Mouse (Mus musculus) gastrocnemius, adult 8-10 months (tissue): ENCODE data around the gene Nckap5. TPM values are rescaled to one million over a fixed set of nuclear protein-coding genes. Genes with fewer than 3 reads are reported as not detected.
"Not testable (repeated sequence)": the region's sequence is repeated elsewhere in the genome, so short reads cannot be mapped to it uniquely, and the experiment has no call there.

Experiments
- DNase-seq, 2 experiments: peaks; one replicate each; pipeline ENCODE4 v3.0.0; 2022; ENCODE audit warnings: low spot score in 2 of 2
- total RNA-seq, 4 experiments: library from RNA; stranded (reverse); gene quantifications; 2 replicates each; pipeline ENCODE4 v1.2.4; 2022

Nckap5 gene
- 1 to 10 TPM in 2 of 4 experiments, under 1 TPM in 2; 0.46 to 1.6 (median 0.97) TPM for total RNA-seq

DNA sequence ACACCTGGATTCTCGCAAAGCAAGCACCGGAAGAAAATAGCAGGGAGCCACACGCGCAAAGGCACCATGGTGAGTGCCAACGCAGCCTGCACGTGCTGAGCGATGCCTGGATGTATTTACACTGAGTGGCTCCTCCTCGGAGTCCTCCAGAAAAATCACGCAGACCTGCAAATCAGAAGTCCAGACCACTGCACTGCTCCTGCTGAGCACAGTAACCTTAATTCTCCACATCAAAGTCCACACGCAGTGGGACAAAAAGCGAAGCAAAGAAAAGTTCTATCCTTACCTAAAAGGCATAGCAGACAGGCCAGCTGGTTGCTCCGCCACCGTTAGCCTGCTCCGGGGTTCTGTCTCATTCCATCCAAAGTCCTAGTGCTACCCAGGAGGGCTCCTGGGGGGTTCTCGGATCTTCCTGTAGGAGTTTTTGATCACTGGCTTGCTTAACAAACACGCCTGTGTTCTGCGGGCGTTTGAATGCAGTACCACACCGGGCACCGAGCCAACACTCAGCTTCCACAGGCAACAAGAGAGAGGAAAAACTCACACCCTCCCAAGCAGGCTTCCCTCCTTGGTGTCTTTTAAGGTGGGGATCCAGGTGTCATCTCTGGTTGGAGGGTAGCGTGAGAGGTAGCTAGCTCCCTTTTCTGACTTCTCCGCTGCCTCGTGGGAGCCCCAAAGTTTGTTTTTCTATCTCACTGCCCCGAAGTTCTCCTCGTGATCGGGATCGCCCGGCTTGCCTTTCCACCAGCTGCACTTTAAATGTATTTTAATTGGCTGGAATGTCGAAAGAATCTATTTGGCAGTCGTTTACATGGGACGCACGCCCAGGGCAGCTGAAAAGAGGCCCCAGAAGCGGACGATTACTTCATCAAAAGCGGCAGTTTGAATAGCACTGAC is at the start of gene Nckap5:
TSS of gene Nckap5 (minus strand) at position 769 of the 897 bp plus-strand sequence.
- peak; percentile 53 to 64 for DNase-seq

DNA sequence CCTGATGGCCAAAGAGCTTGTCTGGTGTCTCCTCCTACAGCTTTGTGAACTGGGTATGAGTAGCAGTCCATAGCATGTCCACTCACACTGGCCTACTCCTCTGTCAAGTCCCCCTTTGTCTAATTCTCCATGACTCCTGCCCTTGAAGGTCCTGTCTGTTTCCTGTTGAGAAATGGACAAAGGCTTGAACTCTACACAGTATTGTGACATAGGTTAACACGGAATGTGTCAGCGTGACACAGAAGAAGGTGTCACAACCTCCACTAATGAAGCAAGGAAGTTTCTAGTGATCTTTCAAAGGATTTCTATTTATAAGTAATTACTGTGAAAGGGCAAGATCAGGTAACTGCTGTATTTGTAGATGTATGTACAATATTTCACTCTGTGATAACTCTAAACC is 46.9 kb upstream of the Nckap5 start:
- no peak for DNase-seq

DNA sequence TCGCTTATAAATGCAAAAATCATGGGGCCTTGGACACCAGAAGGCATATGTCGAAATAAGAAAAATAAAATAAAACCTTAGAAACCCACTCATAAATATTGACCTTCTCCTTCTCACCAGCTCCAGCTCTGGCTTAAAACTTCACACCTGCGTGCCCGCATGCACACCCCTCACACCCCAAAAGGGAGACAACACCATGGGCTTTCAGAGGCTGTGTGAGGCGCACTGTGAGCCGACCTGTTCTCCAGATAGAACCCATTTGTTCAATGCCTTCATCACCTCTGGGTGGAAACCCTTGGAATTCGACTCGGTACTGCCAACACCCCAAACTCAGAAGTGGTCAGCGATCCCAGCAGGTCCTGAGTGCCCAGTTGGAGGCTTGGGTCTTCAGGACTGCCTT is 37.8 kb upstream of the Nckap5 start:
- DNase-seq: no peak

DNA sequence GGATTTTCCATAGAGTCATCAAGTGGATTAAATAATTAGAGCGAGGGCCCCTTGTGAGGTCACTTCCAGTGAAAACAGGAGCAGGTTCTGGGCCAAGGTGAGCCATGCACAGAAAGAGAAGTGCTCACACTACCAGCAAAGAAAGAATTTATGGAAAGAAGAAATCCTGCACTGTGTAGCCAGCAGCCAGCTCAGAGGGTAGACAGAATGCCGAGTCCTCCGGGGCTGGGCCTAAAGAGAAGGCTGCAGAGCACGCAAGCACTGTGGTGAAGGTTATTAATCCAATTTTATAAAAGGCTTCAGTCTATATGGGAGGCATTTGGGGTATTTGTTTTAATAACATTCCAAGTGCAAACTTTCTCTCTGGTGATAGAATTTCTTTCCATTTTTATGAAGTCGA is 37.3 kb upstream of the Nckap5 start:
- no peak for DNase-seq

DNA sequence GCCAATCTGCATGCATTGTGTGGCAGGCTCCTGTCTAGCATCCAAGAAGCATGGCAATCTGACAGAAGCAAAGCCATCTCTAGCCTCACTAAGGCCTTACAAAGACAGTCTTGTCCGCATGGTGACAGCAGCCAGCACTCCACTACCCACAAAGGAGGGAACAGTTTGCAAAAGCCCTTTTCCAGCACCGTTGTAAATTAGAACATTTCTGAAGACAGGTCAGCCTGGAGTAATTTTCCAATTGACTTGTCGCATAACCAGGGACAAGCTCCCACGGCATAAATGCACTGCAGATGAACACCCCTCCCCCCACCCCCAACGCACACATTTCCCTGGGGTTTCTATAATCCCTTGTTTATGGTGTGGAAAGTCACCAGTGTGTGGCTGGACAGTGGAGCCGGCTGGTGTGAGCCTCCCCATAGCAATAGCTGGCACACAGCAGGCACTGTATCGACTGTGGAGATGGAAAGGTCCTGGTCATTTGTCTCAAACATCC is 35.0 kb upstream of the Nckap5 start:
- DNase-seq: no peak

DNA sequence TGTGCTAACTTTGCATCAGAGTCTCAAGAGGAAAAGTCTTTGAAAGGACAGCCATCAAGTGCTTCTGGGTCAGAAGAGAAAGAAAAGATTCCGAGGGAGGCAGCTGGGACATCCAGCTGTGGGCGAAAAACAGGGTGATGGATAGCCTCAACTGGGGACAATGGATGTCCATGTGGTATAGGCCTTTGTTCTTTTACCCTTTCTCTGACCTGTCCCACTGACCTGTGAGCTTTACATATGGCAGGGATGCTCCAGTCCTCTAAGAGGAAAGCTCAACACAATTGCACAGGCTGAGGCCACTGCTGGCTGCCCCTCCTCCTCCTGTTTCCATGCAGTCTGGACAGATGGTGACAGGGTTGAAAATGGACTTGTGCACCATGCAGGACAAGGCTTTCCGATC is 31.2 kb upstream of the Nckap5 start:
- no peak for DNase-seq

DNA sequence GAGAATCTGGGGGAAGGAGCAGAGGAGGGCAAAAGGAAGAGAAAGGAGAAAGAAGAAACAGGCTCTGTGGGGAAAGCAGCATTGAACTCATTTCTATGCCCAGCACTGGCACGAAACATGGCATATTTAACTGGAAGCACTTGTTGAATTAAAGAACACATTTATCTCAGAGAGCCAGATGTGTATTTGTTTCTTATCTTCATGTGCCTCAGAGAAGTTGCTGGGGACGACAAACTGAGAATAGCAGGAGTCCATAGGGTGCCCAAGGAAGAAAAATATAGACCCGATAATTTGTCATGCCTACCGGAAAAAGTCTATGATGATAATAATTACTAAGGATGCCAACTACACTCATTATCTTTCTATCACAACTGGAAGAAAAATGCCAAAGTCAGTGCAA is 29.9 kb upstream of the Nckap5 start:
- DNase-seq: no peak

DNA sequence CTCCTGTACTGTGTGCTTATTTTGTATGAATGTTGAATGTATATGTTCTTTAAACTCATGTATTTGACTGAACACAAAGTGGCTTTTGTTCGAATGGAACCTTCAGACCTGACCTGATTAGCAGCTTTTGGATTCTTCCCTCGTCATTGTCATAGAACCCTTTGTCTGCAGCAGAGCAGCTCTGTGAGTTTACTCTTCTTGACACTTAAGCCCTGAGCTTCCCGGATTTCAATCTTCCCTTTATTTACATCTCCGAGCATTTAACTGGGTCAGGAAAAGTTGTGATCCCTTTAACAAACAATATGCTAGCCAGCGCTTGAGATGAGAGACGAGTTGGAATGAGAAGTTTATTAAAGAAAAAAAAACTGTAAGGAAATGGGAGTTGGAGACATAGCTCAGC is 18.9 kb upstream of the Nckap5 start:
- no peak for DNase-seq

DNA sequence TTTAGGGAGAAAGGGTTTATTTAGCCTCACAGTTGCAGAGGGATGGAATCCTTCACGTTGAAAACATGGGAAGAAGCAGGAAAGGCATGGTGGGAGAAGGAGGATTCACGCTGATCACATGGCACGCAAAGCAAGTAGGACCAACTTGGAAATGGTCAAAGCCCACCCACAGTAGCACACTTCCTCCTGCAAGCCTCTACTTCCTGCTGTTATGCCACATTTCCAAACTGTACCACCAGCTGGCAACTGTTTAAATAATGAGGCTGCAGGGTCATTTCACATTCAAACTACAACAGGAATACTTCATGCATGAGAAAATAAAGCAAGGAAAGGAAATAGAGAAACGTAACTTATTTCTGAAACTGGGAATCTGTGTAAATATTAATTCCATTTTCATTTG is 15.7 kb upstream of the Nckap5 start:
- DNase-seq: no peak

DNA sequence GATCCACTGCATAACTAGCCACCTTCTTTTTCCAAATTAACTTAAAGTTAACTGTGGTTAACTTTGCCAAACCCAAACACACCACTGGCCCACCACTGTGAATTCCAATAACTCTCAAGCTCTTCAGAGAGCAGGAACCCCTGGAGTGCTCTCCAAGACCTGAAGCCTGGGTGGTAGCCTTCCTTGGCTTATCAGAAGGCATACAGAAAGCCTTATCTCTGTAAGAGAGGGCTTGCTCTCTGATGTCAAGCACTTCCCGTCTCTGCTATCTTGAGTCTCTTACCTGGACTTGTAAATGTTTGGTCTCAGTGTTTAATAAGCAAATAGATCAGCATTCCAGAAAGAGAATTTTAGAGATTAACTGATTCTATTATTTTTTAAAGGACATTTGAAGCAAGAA is 2.3 kb upstream of the Nckap5 start:
- DNase-seq: no peak

DNA sequence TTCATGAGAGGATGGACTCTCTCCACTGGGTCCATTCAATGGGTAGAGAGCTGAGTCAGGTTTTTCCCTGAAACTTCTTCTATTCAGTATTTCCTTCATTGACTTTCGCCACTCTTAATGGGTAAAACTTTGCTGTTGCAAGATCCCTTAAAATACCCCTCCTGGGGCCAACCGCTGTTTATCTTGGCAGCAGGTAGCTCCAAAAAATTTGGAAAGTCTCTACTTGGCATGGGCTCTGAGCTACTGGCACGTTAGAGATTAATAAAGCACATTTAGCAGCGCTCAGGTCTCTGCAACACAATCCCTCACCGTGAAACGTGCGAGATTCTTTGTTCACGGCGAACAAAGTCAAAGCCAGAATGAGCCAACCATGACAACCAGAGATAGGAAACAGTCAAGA is 1.6 kb downstream of the Nckap5 start:
- no peak for DNase-seq

DNA sequence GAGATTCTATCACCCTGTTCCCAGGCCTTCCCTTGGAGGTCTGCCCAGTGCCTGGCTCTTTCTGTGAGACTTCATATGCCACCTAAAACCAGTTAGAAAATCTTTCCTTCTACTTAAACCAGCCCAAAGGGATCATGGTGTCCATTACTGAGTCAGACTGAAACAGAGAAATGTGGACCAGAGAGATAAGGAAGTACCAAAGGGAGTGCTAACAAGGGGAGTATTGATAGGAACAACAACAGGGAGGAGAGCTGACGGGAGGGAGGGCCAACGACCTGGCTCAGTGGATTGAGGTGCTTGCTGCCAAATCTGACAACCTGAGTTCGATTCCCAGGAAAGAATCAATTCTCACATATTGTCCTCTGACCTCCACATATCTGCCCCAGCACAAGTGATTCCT is 5.8 kb downstream of the Nckap5 start:
- DNase-seq: no peak

DNA sequence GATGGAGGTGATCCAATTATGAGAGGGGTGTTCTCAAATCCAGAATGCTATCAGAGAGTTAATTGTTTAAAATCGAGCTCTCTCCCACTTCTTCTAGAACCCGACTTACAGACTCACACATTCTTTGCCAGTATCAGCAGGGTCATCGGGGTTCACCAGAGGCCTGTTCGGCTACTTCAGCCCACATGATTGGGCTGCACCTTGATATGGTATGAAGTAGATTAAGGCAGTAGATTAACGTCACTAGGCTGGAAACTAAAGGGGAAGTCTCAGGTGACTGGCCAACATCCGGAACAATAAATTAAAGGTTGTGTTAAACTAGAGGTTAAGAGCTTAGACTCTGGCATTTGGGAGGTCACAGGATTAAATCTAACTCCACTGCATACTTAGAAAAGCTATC is 8.4 kb downstream of the Nckap5 start:
- no peak for DNase-seq

DNA sequence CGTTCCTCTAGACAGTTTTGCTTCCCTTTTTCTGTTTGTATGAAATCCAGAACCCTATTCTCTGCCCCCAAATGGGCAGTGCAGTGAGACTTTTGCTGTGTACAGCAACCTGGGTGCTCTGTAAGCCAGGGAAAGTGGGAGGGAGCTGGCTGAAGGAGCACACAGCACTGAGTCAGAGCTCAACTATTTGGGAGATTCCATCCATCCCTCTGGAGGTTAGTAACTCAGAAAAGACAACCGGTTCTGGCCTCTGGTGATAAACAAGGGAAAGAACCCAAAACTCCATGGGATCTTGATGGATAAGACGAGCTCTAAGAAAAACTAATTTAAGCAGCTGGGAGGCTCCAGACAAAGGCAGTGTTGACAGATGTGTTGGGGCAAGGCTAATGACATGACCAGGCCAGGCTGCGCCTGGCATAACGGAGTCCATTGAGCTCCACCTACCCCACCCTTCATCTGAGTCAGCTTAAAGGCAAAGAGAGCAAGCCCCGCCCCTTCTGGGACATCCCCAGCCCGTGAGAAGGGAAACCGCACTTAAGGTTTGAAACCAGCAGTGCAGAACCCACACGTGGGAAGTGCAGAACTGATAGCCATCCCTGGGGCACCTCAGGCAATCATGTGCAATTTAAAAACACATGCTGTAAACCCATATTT is 13.1 kb downstream of the Nckap5 start:
- peak; percentile 39 to 42 for DNase-seq

DNA sequence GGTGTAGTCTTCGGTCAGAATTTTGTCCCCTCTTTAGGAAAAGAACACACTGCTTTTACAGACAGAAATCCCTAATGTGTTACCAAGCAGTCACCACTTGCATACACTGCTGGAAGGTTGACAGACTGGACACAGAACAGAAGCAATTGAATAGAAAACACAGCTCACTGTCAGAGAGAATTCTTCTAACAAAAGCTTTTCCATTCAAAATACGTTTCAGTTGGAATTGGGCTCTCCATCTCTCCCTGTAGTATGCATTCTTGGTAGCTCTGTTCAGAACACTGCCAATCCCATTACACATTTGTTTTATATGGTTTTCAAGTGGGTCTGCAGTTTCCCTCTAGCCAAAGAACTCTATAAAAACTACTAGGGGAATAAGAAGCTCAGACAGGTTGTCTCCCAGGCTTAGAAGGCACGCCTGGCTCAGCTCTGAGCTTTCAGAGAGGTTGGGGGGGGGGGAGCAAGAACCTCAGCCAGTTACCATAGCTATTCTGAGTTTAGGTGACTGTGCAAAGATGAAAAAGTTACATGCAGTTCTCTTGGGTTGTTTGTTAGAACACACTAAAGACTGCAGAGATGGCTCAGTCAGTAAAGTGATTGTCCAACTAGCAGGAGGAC is 23.5 kb downstream of the Nckap5 start:
- no peak for DNase-seq

DNA sequence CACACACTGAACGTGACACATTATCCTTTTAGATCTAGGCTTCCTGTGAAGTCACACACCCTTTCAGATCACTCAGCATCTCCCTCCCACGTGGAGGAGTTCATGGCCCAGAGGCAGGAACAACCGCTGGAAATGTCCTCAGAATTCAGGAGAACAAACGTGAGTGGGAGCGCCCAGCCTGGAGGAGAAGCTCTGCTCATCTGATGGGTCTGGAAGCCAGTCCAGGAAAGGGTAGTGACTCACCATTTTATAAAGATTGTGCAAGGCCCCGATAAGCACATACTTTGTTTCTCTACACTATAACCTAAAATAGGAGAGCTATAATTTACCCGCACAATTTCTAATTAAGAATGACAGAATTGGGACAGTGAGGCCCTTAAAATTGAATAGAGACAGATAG is 24.1 kb downstream of the Nckap5 start:
- peak in 1 of 2 experiments; percentile 30 for DNase-seq

DNA sequence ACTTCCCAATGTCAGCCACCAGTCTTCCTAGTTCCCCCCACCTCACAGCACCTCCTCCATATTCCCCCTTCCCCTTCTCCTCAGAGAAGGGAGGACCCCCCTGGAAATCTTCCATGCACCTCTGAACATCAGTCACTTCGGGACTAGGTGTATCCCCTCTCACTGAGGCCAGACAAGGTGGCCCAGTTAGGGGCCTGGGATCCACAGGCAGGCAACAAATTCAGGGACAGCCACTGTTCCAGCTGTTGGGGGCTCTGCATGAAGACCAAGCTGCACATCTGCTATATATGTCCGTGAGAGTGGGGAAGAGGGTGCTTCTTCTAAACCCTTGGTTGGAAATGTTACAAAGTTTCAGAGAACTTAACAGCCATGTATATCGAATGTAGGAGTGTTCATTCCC is 28.2 kb downstream of the Nckap5 start:
- no peak for DNase-seq

DNA sequence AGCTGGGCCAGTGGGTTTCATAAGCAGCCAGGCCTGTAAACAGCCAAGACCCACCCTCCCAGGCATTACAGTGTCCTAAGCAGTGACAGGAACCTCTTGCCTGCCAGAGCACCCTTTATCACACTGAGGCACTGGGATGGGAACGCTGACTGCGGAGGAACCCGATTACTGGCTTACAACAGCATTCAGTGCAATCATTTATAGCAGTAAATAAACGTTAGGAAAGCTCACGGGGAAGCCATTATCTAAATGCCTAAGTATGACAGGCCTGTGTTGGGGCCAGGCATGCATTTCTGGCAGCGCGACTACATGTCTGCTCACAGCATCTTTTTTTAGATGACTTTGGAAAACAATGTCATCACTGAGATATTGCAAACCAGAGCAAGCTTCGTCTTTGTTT is 28.9 kb downstream of the Nckap5 start:
- no peak for DNase-seq

DNA sequence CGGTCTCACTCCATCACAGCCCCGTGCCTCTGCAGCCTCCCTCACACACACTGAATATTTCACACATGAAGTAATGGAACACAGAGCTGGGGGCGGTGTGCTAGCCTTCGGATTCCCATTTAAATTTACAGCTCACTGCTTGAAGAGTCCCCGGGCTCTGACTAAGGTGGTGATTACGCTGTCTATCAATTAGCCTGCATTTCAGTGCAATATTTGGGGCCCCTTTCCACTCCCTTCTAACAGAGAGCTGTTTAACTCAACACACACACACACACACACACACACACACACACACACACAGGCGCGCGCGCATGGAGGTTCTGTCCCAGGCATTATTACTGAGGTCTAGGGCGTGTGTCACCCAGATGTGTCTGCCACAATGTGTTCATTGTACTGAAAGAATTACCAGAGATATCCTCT is 31.2 kb downstream of the Nckap5 start:
- DNase-seq: no peak

DNA sequence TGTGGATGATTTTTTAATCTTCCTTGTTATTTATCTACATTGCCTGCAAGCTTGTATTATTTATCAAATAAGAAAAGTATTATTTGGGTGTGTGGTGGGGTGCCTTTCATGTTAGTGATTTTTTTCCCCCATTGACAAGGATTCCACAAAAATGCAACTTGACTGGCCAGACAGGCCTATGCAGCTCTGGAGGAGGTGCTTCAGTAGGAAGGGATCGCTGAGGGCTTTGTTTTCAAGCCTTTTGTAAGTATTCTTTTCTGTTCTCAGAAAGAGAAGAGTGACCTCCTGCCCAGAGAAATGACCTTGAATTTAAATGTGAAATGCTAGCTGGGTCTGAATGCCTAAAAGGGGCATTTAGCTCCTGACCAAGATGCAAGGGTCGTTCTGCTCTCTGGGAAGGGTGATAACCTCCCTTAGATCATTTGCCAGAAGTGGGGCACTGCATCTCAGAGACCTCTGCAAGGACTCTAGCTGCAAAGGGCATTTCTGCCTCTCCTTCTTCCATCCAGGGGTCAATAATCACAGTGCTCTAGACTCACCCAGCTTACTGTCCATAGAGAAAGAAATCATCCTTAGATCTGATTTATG is 50.2 kb downstream of the Nckap5 start:
- DNase-seq: not testable (repeated sequence)

DNA sequence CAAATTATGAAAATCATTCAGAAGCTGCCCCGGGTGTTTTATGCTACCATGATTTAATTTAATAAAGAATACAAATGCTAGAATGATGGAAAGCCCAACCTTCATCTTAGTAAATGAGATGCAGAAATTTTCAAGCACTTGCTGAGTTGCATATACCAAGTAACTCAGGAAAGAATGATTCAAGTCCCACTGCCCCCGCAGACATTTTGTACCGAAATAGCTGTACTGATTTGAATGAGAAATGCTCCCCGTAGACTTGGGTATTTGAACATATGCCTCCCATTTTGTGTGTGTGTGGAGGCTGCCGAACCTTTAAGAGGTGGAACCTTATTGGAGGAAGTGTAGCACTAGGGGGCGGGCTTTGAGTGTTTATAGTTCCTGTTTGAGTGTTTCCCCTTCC is 56.7 kb downstream of the Nckap5 start:
- not testable (repeated sequence) for DNase-seq

DNA sequence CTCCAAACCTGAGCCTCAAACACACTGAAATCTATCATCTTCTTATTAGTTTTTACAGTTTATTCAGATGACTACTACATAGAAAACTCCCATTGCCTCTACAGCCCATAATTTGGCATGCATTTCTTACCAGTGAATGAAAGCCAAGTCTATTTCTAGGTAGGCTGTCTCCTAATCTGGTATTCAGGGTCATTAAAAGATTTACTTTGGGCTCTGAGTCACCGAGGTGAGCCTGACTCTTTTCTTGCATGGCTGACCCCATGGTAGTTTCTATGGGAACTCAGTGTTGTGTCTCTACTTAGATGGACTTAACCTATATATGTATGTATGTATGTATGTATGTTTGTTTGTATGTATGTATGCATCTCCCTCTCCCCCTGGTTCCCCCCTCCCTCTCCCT is 63.6 kb downstream of the Nckap5 start:
- no peak for DNase-seq
